Mouse (Mus musculus) midbrain, postnatal 0 days (tissue): Measurements from ENCODE around the gene Usp3. TPM values are rescaled to one million over a fixed set of nuclear protein-coding genes. Genes with fewer than 3 reads are reported as not detected.

Experiments
- ATAC-seq: fragments of 200-750 bp; cut with Nextera tagmentation; 2 replicates; pipeline ENCODE4 v1.8.0; 2017; ENCODE audit warnings: moderate number of reproducible peaks, mild to moderate bottlenecking, moderate TSS enrichment, moderate library complexity; ENCODE audit not compliant: low FRiP score
- DNase-seq: peaks from one replicate; pipeline ENCODE4 v3.0.0-alpha.2; 2015; ENCODE audit warnings: low spot score
- H3K27ac ChIP-seq: fragments of 300-500 bp; sonication (generic); 2 replicates; pipeline ENCODE4 v1.5.1; 2014; ENCODE audit warnings: low read depth, mild to moderate bottlenecking, low read length, mixed read lengths
- H3K27me3 ChIP-seq: fragments of 300-500 bp; sonication (generic); 2 replicates; pipeline ENCODE4 v1.6.1; 2014; ENCODE audit warnings: low read length, control low read depth, mixed read lengths; ENCODE audit not compliant: insufficient read depth
- H3K36me3 ChIP-seq: fragments of 300-500 bp; sonication (generic); 2 replicates; pipeline ENCODE4 v1.6.1; 2014; ENCODE audit warnings: low read length, control low read depth, mixed read lengths; ENCODE audit not compliant: insufficient read depth
- H3K4me1 ChIP-seq: fragments of 300-500 bp; sonication (generic); 2 replicates; pipeline ENCODE4 v1.6.1; 2014; ENCODE audit warnings: mild to moderate bottlenecking, control low read depth, antibody characterized with exemption, low read length, mixed read lengths; ENCODE audit not compliant: insufficient read depth
- H3K4me2 ChIP-seq: fragments of 300-500 bp; sonication (generic); 2 replicates; pipeline ENCODE4 v1.6.1; 2014; ENCODE audit warnings: low read depth, mild to moderate bottlenecking, low read length, mixed read lengths; ENCODE audit not compliant: poor library complexity, severe bottlenecking
- H3K4me3 ChIP-seq: fragments of 300-500 bp; sonication (generic); 2 replicates; pipeline ENCODE4 v1.5.1; 2014; ENCODE audit warnings: low read depth, mild to moderate bottlenecking, low read length, moderate library complexity
- H3K9ac ChIP-seq: fragments of 300-500 bp; sonication (generic); replicated peaks from 2 replicates; pipeline ENCODE4 v1.6.1; 2014; ENCODE audit warnings: mild to moderate bottlenecking, low read length, moderate library complexity, mixed read lengths; ENCODE audit not compliant: poor library complexity, severe bottlenecking
- H3K9me3 ChIP-seq: fragments of 300-500 bp; sonication (generic); 2 replicates; pipeline ENCODE4 v1.6.1; 2016; ENCODE audit warnings: low read length, control low read depth
- CTCF ChIP-seq: IDR thresholded peaks from 2 replicates; pipeline ENCODE4 v1.5.1; 2016; ENCODE audit warnings: antibody characterized with exemption, mild to moderate bottlenecking
- WGBS: fragments of 180-500 bp; shearing (Covaris S2); extraction: QIAGEN DNeasy Blood & Tissue Kit; methylation state at CpG from one replicate; pipeline ENCODE4 v1.1.7; 2014; 5-methylcytosine and 5-hydroxymethylcytosine counted together
- polyA plus RNA-seq: library from polyadenylated mRNA; unstranded; fragments of >200 nt; fragmentation: Nextera tagmentation; extraction: Ambion mirVana; gene quantifications from 2 replicates; pipeline ENCODE4 v1.2.1, GENCODE M21; 2015
- total RNA-seq: library from RNA; depleted of rRNA; stranded (reverse); fragments of >200 nt; gene quantifications from 2 replicates; pipeline ENCODE4 v1.2.3, GENCODE M21; 2014

Usp3 gene
- total and polyA plus RNA-seq, 2 experiments from 2014 or later, result 30.0 to 39.9 TPM

DNA sequence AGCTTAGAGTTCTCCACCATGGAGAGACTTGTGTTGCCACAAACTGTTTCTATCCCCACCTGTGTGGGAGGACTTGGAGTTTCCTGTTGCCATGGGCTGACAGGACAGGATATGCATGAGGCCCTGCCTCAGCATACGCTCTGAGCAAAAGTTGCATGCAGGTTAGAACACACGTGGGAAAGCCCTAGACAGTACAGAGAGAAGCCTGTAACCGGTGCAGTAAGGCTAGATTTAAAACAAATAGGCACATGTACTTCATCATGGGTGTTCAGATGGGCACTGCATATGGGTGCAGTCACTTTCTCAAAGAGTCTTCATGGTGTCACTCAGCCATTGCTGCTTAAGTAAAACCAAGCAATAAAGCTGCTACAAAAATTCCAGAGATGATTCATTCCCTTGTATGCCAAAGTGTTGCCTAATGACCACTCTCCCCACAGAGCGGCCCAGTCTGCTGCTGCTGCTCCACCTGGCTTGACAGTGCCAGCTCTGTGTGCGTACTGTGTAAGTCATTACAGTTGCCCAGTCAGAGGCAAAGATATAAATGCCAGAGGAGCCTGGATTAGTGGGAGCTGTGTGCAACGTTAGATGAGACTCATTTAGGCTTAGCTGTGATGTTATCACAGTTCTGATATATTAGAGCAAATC is 76.5 kb downstream of the Usp3 start:
- 92% methylated on average over 6 of the region's 6 CpGs for WGBS
- Histone ChIP-seq H3K9me3 (no peaks in the 10 kb centered on the region), H3K27ac (no peak overlapping the region), H3K27me3 (no peaks in the 10 kb centered on the region), H3K4me1 (no peaks in the 10 kb centered on the region), H3K36me3 (peaks cover 15% of the 10 kb centered on the region; the same call in 1 of the 2 replicates), H3K9ac (no peak overlapping the region), H3K4me2 (no peak overlapping the region), H3K4me3 (no peak overlapping the region)
- DNase-seq (no peak), ATAC-seq (no peak)
- TF ChIP-seq CTCF, result no peak

- no peak overlapping the region for H3K4me3 ChIP-seq
- no peaks in the 10 kb centered on the region for H3K27me3 ChIP-seq
- DNase-seq, result no peak
- 90% methylated on average over 10 of the region's 10 CpGs for WGBS
- 0 out of 2 replicates have a peak, but pooled peaks cover under 1% of the 10 kb centered on the region for H3K4me1 ChIP-seq
- peaks cover 15% of the 10 kb centered on the region; the same call in 1 of the 2 replicates for H3K36me3 ChIP-seq
- no peak for TF ChIP-seq CTCF
- H3K9ac ChIP-seq, result no peak overlapping the region
- H3K4me2 ChIP-seq, result no peak overlapping the region
- no peaks in the 10 kb centered on the region for H3K9me3 ChIP-seq
- no peak for ATAC-seq
- no peak overlapping the region for H3K27ac ChIP-seq
These were observed 77.2 kb downstream of the Usp3 start for GRCm38 (mm10) chr9:66515680-66516210.

- 80% methylated on average over 2 of the region's 2 CpGs for WGBS
- Histone ChIP-seq H3K9me3 (no peaks in the 10 kb centered on the region), H3K9ac (no peak overlapping the region), H3K27me3 (no peaks in the 10 kb centered on the region), H3K36me3 (peaks cover 15% of the 10 kb centered on the region; the same call in 1 of the 2 replicates), H3K4me3 (no peak overlapping the region), H3K4me2 (no peak overlapping the region), H3K4me1 (peaks cover 5% of the 10 kb centered on the region; the same call in 1 of the 2 replicates), H3K27ac (no peak overlapping the region)
- no peak for TF ChIP-seq CTCF
- ATAC-seq (no peak), DNase-seq (no peak)
These were observed 77.8 kb downstream of the Usp3 start for GRCm38 (mm10) chr9:66515115-66515514.

DNA sequence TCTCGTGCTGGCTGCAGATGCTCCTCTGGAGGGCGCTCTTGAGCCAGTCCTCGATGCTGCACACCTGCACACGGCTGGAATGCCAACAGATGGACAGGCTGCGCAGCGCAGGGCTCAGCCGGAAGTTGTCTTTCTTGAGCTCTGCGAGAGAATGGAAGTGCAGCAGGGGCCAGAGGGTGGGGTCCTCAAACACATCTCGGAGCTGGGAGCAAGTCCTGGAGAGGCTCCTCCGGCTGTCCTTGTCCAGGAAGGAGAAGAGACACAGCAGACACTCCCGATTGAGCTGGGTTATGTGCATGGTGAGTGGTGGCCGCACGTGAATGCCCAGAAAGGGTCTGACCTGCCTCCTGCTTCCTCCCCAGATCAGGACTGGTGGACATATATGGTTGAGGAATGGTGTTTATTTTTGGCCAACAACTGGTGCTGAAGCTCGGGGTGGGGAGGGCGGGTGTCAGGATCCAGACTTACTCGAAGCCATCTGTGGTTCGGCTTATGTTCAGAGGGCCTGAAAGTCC is 78.6 kb downstream of the Usp3 start, which contains the start of gene Fbxl22:
TSS of gene Fbxl22 (minus strand) at position 338 of the 515 bp plus-strand sequence.
- peak; percentile 86 for TF ChIP-seq CTCF
- ATAC-seq, result no peak
- Histone ChIP-seq H3K36me3 (peaks cover 18% of the 10 kb centered on the region; the same call in 1 of the 2 replicates), H3K27me3 (no peaks in the 10 kb centered on the region), H3K4me2 (no peak within 1 kb of the TSS), H3K9me3 (no peaks in the 10 kb centered on the region), H3K4me3 (no peak within 1 kb of the TSS), H3K4me1 (peaks cover 5% of the 10 kb centered on the region; the same call in 1 of the 2 replicates), H3K9ac (no peak within 1 kb of the TSS), H3K27ac (no peak within 1 kb of the TSS)
- WGBS, result 62% methylated on average over 17 of the region's 17 CpGs
- DNase-seq, result peak; percentile 67

GRCm38 (mm10) chr9:66513661-66514255 is 79.2 kb downstream of the Usp3 start:
- H3K27ac ChIP-seq, result no peak overlapping the region
- ATAC-seq (no peak), DNase-seq (no peak)
- no peaks in the 10 kb centered on the region for H3K9me3 ChIP-seq
- 94% methylated on average over 4 of the region's 4 CpGs for WGBS
- no peaks in the 10 kb centered on the region for H3K27me3 ChIP-seq
- no peak overlapping the region for H3K9ac ChIP-seq
- H3K4me1 ChIP-seq, result peaks cover 5% of the 10 kb centered on the region; the same call in 1 of the 2 replicates
- peaks cover 24% of the 10 kb centered on the region for H3K36me3 ChIP-seq
- TF ChIP-seq CTCF, result no peak
- H3K4me2 ChIP-seq, result no peak overlapping the region
- H3K4me3 ChIP-seq, result no peak overlapping the region

DNA sequence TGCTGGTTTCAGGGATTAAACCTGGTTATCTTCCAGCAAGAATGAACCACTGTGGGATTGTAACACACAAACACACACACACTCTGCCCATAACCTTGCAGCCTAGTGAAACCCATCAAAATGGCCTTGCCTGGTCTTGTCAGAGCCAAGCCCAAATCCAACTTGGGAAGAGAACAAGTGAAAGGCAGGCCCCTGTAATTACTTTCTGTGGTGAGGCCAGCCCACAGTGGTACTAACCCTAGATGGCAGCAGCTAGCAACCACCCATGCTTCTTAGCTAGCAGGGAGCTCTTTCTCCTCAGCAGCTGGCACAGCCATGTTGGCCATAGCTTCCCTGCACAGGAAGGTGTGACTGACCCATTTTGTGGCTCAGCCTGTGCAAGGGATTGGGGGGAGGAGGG is 79.8 kb downstream of the Usp3 start:
- H3K9me3 ChIP-seq, result no peaks in the 10 kb centered on the region
- DNase-seq, result peak; percentile 54
- peak; percentile 67 for TF ChIP-seq CTCF
- H3K4me3 ChIP-seq, result no peak overlapping the region
- peaks cover 26% of the 10 kb centered on the region for H3K36me3 ChIP-seq
- H3K4me2 ChIP-seq, result peak overlapping the region; percentile 98; the same call in 1 of the 2 replicates
- peaks cover 5% of the 10 kb centered on the region; the same call in 1 of the 2 replicates for H3K4me1 ChIP-seq
- ATAC-seq, result no peak
- no peak overlapping the region for H3K9ac ChIP-seq
- no peaks in the 10 kb centered on the region for H3K27me3 ChIP-seq
- peak overlapping the region; percentile 92; the same call in 1 of the 2 replicates for H3K27ac ChIP-seq
